Mouse (Mus musculus): ENCODE data around the gene Pfn4.

DNA sequence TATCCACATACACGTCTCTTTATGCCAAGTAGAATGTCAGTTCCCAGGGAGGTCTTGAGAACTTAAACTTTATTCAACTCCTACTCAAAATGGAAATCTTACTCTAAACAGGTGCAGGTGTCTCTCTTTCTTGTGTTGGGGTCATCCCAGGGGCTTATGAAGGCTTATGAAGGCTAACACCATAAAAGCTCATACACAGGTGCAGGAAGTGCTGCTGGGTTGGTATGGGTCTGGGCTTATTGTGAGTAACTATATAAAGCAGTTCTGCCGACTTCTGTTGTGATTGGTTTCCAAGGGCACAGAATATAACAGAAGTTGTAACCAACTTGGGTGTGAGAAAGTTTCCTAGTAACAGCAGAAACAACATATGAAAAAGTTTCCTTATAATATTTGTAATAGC is 15.6 kb downstream of the Pfn4 start:
- TF ChIP-seq CTCF (IDR thresholded peaks at IDR 0.05; ENCODE audit: low read depth, low read length) (no peak), POLR2A (IDR thresholded peaks at IDR 0.05; ENCODE audit: insufficient read depth, low read length) (no peak), EP300 (IDR thresholded peaks at IDR 0.05; ENCODE audit: insufficient read depth, low read depth, low read length) (no peak)
